Mouse (Mus musculus) testis, postnatal 10 days (tissue): ENCODE results near the gene Rab25.
"Not testable (repeated sequence)": the region's sequence is repeated elsewhere in the genome, so short reads cannot be mapped to it uniquely, and the experiment has no call there.

ENCODE experiments used
- DNase-seq: peaks from one replicate; pipeline ENCODE4 v3.0.0; 2021; ENCODE audit warnings: low spot score

Gene Rab25

GRCm38 (mm10) chr3:88548180-88548917 is at the start of gene Rab25:
Gene Rab25, minus strand, starts transcription at chr3:88548300.
- DNase-seq = no peak

GRCm38 (mm10) chr3:88596547-88596946 is 48.4 kb upstream of the Rab25 start:
- not testable (repeated sequence) for DNase-seq

- no peak for DNase-seq
These were observed 45.9 kb upstream of the Rab25 start for GRCm38 (mm10) chr3:88593893-88594580.

GRCm38 (mm10) chr3:88592942-88593576 is 45.0 kb upstream of the Rab25 start:
- DNase-seq = no peak

GRCm38 (mm10) chr3:88591950-88592731 is 44.0 kb upstream of the Rab25 start:
- no peak for DNase-seq

GRCm38 (mm10) chr3:88591044-88591443 is 42.9 kb upstream of the Rab25 start:
- DNase-seq = no peak

- DNase-seq = no peak
These were observed 42.1 kb upstream of the Rab25 start for GRCm38 (mm10) chr3:88590246-88590645.

- DNase-seq = no peak
These were observed 38.5 kb upstream of the Rab25 start for GRCm38 (mm10) chr3:88586640-88587039.

GRCm38 (mm10) chr3:88585769-88586168 is 37.7 kb upstream of the Rab25 start:
- no peak for DNase-seq

GRCm38 (mm10) chr3:88579454-88580117 is 31.5 kb upstream of the Rab25 start:
- DNase-seq = peak; percentile 73

GRCm38 (mm10) chr3:88578498-88579424 is 30.7 kb upstream of the Rab25 start:
- DNase-seq = no peak

GRCm38 (mm10) chr3:88577846-88578245 is 29.7 kb upstream of the Rab25 start:
- DNase-seq = not testable (repeated sequence)

GRCm38 (mm10) chr3:88575540-88575939 is 27.4 kb upstream of the Rab25 start, which contains the start of gene Ssr2:
Gene Ssr2, plus strand, starts transcription at chr3:88575876.
- DNase-seq = no peak

- no peak for DNase-seq
These were observed 25.7 kb upstream of the Rab25 start for GRCm38 (mm10) chr3:88573810-88574209.

- DNase-seq = no peak
These were observed 24.7 kb upstream of the Rab25 start for GRCm38 (mm10) chr3:88572835-88573234.

- DNase-seq = no peak
These were observed 23.8 kb upstream of the Rab25 start for GRCm38 (mm10) chr3:88571856-88572255.

- no peak for DNase-seq
These were observed 22.2 kb upstream of the Rab25 start for GRCm38 (mm10) chr3:88570341-88570740.

- DNase-seq = no peak
These were observed 21.6 kb upstream of the Rab25 start for GRCm38 (mm10) chr3:88569694-88570093.

- no peak for DNase-seq
These were observed 21.0 kb upstream of the Rab25 start for GRCm38 (mm10) chr3:88569093-88569492.

GRCm38 (mm10) chr3:88568615-88569014 is 20.5 kb upstream of the Rab25 start:
- no peak for DNase-seq
